Mouse (Mus musculus): ENCODE results near the gene Tiam1.

Gene Tiam1

GRCm38 (mm10) chr16:89841894-89842293 lies 301.7 kb downstream of the Tiam1 start:
- DNase-seq (ENCODE audit: low read depth): no peak

GRCm38 (mm10) chr16:89840361-89840760 lies 303.2 kb downstream of the Tiam1 start:
- no peak for DNase-seq (ENCODE audit: low read depth)

GRCm38 (mm10) chr16:89839829-89840228 lies 303.7 kb downstream of the Tiam1 start:
- no peak for DNase-seq (ENCODE audit: low read depth)

DNA sequence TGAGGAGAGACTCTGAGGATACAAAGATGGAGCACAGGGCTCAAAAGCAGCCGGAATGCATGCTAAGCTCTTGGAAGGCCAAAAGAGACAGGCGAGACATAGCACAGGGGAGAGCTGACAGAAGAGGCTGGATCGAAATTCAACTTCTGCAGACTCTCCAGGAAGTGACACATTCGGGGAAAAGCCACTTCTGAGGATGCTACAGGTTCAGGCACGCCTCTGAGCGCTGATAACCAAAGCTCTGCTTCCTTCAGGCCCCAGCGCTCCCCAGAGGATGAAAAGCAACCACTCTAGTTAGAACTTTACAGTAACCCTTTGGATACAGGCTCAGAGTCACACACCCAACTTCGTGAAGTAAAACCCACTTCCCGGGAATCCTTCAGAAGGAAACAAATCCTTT lies 306.5 kb downstream of the Tiam1 start:
- peak; percentile 66 for DNase-seq (ENCODE audit: low read depth)

- DNase-seq (ENCODE audit: low read depth): peak; percentile 56
These were observed 308.0 kb downstream of the Tiam1 start for GRCm38 (mm10) chr16:89835551-89835950.

- DNase-seq (ENCODE audit: low read depth): no peak
These were observed 310.6 kb downstream of the Tiam1 start for GRCm38 (mm10) chr16:89833011-89833410.

DNA sequence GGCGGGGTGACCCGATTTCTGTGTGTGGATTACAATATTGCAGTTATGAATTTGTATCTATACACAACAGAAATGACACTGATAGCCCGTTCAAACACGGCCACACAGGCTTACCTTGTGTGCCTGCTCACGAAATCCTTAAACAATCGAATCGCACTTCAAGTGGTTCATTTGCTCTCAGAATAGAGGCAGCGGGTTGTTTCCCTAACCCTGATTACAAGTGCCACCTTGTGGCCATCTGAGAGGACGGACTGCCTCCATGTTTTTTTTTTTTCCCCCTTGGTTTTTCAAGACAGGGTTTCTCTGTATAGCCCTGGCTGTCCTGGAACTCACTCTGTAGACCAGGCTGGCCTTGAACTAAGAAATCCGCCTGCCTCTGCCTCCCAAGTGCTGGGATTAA lies 312.4 kb downstream of the Tiam1 start:
- DNase-seq (ENCODE audit: low read depth): peak; percentile 62

- no peak for DNase-seq (ENCODE audit: low read depth)
These were observed 313.3 kb downstream of the Tiam1 start for GRCm38 (mm10) chr16:89830221-89830648.

DNA sequence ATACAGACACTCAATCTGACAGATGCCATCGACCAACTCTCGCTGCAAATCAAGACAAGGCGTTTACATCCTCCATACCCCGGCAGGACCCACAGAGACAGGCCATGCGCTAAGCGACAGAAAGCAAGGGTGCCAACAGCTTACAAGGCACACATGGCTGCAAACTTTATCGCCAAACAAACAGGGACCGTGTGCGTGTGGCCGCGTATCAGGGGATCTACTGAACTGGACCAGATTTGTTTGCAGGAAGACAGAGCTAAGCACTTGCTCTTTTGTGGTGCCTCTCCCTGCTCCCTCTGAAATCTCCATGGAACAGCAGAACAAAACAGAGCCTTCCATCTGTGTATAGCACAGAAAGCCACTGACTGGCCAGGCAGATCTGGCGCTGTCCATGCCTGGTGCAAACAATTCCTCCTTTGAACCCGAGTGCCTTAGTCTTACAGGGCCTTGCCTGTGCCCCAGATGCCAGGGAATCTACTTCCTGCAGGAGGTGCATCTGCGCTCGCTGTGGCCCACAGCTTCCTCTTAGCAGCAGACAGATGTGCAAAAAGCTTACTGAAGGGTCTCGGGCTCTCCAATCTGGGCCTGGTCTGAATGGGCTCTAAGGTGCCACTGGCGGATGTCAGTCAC lies 316.0 kb downstream of the Tiam1 start:
- no peak for DNase-seq (ENCODE audit: low read depth)

DNA sequence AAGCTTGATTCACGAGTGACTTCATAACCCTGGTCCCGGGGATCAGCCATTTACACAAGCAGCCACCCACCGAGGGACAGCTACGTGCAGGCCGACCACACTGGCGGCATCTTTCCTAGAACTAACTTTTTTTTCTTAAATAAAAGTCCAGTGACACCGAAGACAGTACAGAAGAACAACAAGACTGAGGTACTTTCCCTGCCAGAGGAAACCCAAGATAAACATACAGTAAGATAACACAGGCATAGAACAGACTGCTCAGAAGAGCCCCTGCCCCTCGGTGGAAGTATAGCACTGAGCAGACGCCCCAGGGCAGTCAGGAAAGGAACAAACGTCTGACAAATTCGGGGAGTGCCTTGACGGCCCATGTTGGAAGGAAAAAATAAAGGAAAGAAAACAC lies 317.7 kb downstream of the Tiam1 start:
- DNase-seq (ENCODE audit: low read depth): no peak

- no peak for DNase-seq (ENCODE audit: low read depth)
These were observed 320.7 kb downstream of the Tiam1 start for GRCm38 (mm10) chr16:89822882-89823281.

- DNase-seq (ENCODE audit: low read depth): no peak
These were observed 324.9 kb downstream of the Tiam1 start for GRCm38 (mm10) chr16:89818661-89819060.

DNA sequence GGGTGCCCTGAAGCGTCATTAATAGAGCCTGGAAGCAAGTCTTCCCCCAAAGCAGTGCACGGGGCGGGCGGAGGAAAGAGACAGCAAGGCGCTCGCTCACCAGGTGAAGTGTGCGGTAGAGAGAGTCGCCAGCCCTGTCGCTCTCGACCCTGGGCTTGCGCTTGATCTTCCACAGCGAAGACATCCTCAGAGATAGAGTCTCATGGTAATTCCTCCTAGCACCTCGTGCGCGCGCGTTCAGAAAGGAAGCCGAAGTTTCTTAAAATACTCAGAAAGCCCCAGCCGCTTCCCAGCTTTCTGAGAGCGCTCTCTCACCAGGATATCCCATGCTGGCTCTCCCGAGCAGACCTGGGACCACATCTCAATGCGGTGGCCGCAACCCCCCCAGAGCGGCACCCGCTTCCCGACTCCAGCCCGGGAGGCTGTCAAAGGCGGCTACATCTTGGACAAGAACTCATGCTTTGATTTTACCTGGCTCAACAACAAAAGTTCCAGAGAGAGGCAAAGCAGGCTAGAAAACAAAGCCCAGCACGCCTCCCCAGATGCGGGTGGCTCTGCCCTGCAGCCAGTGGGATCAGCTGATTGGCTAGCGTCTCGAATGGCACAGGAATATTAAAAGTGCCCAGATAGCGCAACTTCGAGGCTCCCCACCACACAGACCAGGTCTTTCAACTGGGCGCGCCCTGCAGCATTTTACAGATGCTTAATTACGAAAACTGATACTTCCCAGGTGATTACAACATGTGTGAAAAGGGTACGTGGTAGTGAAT lies 325.5 kb downstream of the Tiam1 start:
- DNase-seq (ENCODE audit: low read depth): no peak

GRCm38 (mm10) chr16:89817301-89817700 lies 326.3 kb downstream of the Tiam1 start:
- no peak for DNase-seq (ENCODE audit: low read depth)

DNA sequence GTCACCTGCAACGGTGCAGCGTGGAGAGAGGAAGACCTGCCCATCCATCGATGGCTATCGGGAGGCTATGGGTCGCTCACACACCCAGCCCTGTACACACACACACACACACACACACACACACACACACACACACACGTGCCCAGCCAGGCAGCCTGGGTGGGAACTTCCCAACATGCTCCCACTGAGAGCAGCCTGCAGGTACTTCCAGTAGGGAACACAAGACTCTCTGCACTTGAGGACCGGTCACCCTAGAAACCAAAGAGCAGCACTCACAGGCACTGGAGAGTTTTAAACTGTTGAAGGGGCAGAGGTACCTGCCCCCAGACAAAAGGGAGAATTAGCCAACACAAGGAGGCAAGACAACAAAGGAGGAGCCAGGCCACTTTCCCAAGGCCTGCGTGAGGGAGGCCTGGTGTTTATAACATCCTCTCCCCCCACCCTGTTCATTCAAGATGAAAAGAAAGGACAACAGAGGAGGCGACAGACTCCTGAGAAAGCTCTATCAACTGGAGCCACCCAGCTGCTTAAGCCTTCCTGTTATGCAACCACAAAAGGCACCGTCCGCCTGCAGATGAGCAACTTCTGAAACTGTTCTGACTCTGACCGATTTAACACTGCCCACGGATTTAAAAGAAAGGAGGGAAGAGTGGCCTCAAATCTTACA lies 326.9 kb downstream of the Tiam1 start:
- no peak for DNase-seq (ENCODE audit: low read depth)

DNA sequence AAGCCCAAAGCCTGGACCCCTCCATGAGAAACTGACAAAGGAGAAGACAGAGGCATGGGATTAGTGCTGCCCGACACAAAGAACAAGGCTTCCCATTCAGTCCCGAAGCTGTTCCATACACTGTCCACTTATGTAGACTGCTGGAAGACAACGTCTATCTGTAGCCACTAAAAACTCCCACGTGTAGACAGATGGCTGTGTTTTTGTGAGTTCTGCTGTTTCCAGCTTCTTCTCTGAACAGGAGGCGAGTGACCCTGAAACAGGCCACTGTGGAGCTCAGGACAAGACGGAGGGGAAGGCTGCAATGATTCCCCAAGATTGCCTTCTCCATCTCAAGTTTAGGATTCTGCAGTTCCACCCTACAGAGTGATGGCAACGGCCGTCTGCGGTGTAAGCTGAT lies 330.0 kb downstream of the Tiam1 start:
- DNase-seq (ENCODE audit: low read depth): no peak

GRCm38 (mm10) chr16:89812891-89813290 lies 330.7 kb downstream of the Tiam1 start:
- DNase-seq (ENCODE audit: low read depth): no peak

DNA sequence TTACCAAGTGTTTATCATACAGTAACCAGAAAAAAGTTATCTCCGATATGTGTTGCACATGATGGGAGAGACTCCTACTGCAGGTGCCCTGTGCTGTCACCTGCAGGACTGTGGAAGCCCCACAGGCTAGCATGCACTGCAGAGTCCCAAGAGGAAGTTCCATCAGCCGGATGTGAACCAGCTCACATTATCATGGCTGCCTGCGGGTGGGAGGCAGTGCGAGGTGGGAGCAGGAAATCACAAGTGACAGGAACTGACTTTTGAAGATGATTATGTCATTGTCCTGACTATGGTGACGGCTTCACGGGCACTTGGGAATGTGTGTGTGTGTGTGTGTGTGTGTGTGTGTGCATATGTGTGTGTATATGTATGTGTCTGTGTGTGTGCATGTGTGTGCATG lies 333.2 kb downstream of the Tiam1 start:
- no peak for DNase-seq (ENCODE audit: low read depth)

GRCm38 (mm10) chr16:89808168-89808567 lies 335.4 kb downstream of the Tiam1 start:
- no peak for DNase-seq (ENCODE audit: low read depth)

DNA sequence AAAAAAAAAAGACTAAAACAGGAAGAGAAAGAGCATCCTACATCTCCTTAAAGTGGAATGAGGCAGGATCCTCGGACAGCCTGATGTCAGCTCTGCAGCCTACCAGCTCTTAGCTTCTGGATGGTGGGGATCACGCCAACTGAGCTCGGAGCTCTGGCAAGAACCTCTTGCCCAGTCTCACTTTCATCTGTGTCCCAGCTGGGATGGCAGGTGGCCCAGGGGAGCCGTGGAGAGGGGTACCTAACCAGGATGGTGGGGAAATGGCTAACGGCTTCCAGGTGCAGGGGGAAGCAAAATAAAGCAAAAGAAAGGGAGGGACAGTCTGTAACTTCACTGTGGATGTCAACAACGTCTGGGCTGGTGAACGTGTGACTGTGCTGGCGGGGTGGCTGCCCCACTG lies 337.6 kb downstream of the Tiam1 start:
- DNase-seq (ENCODE audit: low read depth): no peak

GRCm38 (mm10) chr16:89805210-89805609 lies 338.4 kb downstream of the Tiam1 start:
- no peak for DNase-seq (ENCODE audit: low read depth)

DNA sequence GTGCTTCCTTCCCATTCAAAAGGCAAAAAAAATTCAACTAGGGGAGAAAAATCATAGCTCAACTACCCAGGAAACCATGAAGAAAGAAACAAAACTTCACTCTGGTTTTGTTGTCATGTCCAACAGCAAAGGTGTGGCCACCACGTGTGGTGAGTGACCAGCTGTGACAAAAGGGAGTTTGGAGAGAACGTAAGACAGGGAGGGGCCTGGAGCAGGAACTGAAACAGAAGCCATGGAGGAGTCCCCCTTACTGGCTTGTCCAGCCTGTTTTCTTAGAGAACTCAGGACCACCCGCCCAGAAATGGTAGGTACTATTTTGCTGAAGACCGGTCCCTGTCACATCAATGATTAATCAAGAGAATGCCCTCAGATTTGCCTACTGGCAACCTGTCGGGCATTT lies 342.1 kb downstream of the Tiam1 start:
- no peak for DNase-seq (ENCODE audit: low read depth)

DNA sequence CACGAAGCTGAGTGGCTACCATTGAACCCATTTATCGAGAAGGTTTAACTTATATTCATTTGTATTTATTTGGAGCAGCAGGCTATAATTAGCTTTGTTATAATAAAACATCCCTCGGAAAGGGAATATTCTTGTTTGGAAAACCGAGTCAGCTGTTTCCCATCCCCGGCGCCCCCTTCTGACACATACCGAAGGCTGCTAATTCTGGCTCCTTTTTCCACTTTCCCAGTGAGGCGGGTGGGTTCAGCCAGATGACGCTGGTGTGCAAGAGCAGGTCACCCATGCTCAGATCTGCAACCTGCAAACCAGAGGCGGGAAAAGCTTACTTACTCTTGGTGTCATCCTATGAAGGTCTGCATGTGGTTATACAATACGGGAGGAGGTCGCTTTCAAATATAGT lies 343.8 kb downstream of the Tiam1 start:
- DNase-seq (ENCODE audit: low read depth): no peak
